Mouse (Mus musculus): ENCODE results near the gene Zfp82. TPM values are rescaled to one million over a fixed set of nuclear protein-coding genes. Genes with fewer than 3 reads are reported as not detected.

Gene Zfp82
- total and polyA plus RNA-seq, 2 experiments from 2014 or later = 6.4 TPM

GRCm38 (mm10) chr7:30099297-30099696 lies 26.6 kb upstream of the Zfp82 start:
- no peak for TF ChIP-seq CTCF (IDR thresholded peaks at IDR 0.05)
- 95% methylated on average over 13 of the region's 13 CpGs for WGBS
- Histone ChIP-seq H3K9ac (replicated peaks; ENCODE audit: low read length, poor library complexity, severe bottlenecking) (no peak overlapping the region), H3K27me3 (ENCODE audit: insufficient read depth, low read length) (no peaks in the 10 kb centered on the region), H3K27ac (ENCODE audit: low read depth, low read length) (no peak overlapping the region), H3K4me1 (ENCODE audit: insufficient read depth, low read length) (peaks cover 3% of the 10 kb centered on the region; the same call in 1 of the 2 replicates), H3K36me3 (ENCODE audit: insufficient read depth, low read length) (peaks cover 22% of the 10 kb centered on the region), H3K4me2 (ENCODE audit: low read depth, low read length, poor library complexity, severe bottlenecking) (no peak overlapping the region), H3K9me3 (ENCODE audit: low read length) (no peaks in the 10 kb centered on the region), H3K4me3 (ENCODE audit: low read depth, low read length) (no peak overlapping the region)
- no peak for ATAC-seq (ENCODE audit: low FRiP score)
- no peak for DNase-seq (ENCODE audit: low spot score)

- no peak for ATAC-seq (ENCODE audit: low FRiP score)
- peak overlapping the region; percentile 94; the same call in 1 of the 2 replicates for H3K27ac ChIP-seq (ENCODE audit: low read depth, low read length)
- WGBS = 2% methylated on average over 5 of the region's 5 CpGs
- TF ChIP-seq CTCF (IDR thresholded peaks at IDR 0.05) = no peak
- H3K9ac ChIP-seq (replicated peaks; ENCODE audit: low read length, poor library complexity, severe bottlenecking) = peak overlapping the region; percentile 90
- peaks cover 3% of the 10 kb centered on the region; the same call in 1 of the 2 replicates for H3K4me1 ChIP-seq (ENCODE audit: insufficient read depth, low read length)
- peak overlapping the region; percentile 68 for H3K4me2 ChIP-seq (ENCODE audit: low read depth, low read length, poor library complexity, severe bottlenecking)
- peak overlapping the region; percentile 62 for H3K4me3 ChIP-seq (ENCODE audit: low read depth, low read length)
- H3K36me3 ChIP-seq (ENCODE audit: insufficient read depth, low read length) = peaks cover 5% of the 10 kb centered on the region; the same call in 1 of the 2 replicates
- no peaks in the 10 kb centered on the region for H3K9me3 ChIP-seq (ENCODE audit: low read length)
- DNase-seq (ENCODE audit: low spot score) = peak; percentile 10
- no peaks in the 10 kb centered on the region for H3K27me3 ChIP-seq (ENCODE audit: insufficient read depth, low read length)
Measured at GRCm38 (mm10) chr7:30095551-30096125, 22.9 kb upstream of the Zfp82 start.

DNA sequence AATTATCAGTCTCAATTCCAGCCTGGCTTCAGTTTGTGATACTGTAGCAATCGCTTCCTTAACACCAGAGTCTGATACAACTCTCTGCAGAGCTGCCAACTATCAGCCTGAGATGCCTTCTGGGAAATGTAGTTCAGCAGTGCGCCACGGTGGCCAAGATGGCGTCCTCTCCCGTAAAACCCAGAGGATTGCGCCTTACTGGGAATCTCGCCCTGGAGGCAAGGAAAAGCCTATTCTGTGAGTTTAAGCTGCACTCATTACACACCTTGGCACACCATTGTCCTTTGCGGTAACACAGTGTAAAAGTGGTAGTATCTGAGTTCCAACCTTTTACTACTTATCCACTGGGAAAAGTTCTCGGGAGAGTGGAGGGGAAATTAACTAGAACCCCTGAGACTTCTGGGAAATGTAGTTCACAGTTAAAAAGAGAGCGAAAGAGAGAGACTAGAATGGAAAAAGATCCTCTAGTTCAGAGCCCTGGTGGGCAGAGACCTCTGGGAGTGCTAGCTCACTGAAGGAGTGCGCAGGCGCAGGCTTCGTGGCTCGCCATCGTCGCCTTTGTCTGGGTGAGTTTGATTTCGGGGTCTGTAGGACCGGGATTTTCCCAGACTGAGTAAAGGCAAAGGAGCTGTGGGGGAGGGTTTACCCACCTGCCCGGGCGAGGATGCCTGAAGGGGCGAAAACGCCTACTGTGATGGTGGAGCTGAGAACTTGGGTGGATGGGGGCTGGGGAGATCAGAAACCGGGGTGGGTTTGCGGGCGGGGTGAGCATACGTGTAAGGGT lies 22.1 kb upstream of the Zfp82 start, which contains the start of gene Zfp260:
Gene Zfp260, plus strand, starts transcription at position 132 of the 784 bp plus-strand sequence.
- DNase-seq (ENCODE audit: low spot score) (peak; percentile 98), ATAC-seq (ENCODE audit: low FRiP score) (peak; percentile 80)
- Histone ChIP-seq H3K27me3 (ENCODE audit: insufficient read depth, low read length) (no peaks in the 10 kb centered on the region), H3K4me2 (ENCODE audit: low read depth, low read length, poor library complexity, severe bottlenecking) (peak within 1 kb of the TSS; percentile 68), H3K27ac (ENCODE audit: low read depth, low read length) (peak within 1 kb of the TSS; percentile 94), H3K36me3 (ENCODE audit: insufficient read depth, low read length) (no peaks in the 10 kb centered on the region; the same call in 1 of the 2 replicates), H3K9me3 (ENCODE audit: low read length) (no peaks in the 10 kb centered on the region), H3K9ac (replicated peaks; ENCODE audit: low read length, poor library complexity, severe bottlenecking) (peak within 1 kb of the TSS; percentile 90), H3K4me3 (ENCODE audit: low read depth, low read length) (peak within 1 kb of the TSS; percentile 62), H3K4me1 (ENCODE audit: insufficient read depth, low read length) (peaks cover 3% of the 10 kb centered on the region; the same call in 1 of the 2 replicates)
- WGBS = under 1% methylated on average over 26 of the region's 26 CpGs
- TF ChIP-seq CTCF (IDR thresholded peaks at IDR 0.05) = peak; percentile 41

- Histone ChIP-seq H3K4me3 (ENCODE audit: low read depth, low read length) (peak overlapping the region; percentile 62; the same call in 1 of the 2 replicates), H3K36me3 (ENCODE audit: insufficient read depth, low read length) (no peaks in the 10 kb centered on the region; the same call in 1 of the 2 replicates), H3K27me3 (ENCODE audit: insufficient read depth, low read length) (no peaks in the 10 kb centered on the region), H3K9ac (replicated peaks; ENCODE audit: low read length, poor library complexity, severe bottlenecking) (no peak overlapping the region), H3K4me2 (ENCODE audit: low read depth, low read length, poor library complexity, severe bottlenecking) (peak overlapping the region; percentile 68), H3K27ac (ENCODE audit: low read depth, low read length) (0 out of 2 replicates have a peak overlapping the region, but pooled peaks have one; percentile 94), H3K4me1 (ENCODE audit: insufficient read depth, low read length) (peaks cover 6% of the 10 kb centered on the region; the same call in 1 of the 2 replicates), H3K9me3 (ENCODE audit: low read length) (no peaks in the 10 kb centered on the region)
- ATAC-seq (ENCODE audit: low FRiP score) = no peak
- 76% methylated on average over 6 of the region's 6 CpGs for WGBS
- no peak for DNase-seq (ENCODE audit: low spot score)
- no peak for TF ChIP-seq CTCF (IDR thresholded peaks at IDR 0.05)
Measured at GRCm38 (mm10) chr7:30093918-30094415, 21.3 kb upstream of the Zfp82 start.

DNA sequence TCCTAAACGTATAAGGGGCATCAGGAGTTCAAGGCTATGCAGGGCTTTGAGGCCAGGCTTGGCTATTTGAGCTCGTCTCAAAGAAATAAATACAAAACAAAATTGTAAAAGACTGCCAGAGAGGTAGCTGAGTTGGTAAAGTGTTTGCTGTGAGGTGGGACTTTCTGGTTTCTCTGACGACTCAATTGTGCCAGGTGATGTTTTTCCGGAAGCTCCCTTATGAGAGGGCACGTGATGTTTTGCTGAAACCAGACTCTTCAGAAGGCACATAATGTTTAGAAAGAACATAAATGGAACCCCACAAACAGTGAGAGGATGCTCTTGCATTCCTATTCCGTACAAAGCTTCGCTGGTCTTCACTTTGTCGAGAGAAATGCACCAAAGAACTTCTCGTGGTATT lies 20.0 kb upstream of the Zfp82 start:
- no peaks in the 10 kb centered on the region for H3K9me3 ChIP-seq (ENCODE audit: low read length)
- H3K36me3 ChIP-seq (ENCODE audit: insufficient read depth, low read length) = no peaks in the 10 kb centered on the region
- 84% methylated on average over 9 of the region's 9 CpGs for WGBS
- no peak overlapping the region for H3K27ac ChIP-seq (ENCODE audit: low read depth, low read length)
- ATAC-seq (ENCODE audit: low FRiP score) = no peak
- H3K27me3 ChIP-seq (ENCODE audit: insufficient read depth, low read length) = no peaks in the 10 kb centered on the region
- DNase-seq (ENCODE audit: low spot score) = no peak
- H3K4me2 ChIP-seq (ENCODE audit: low read depth, low read length, poor library complexity, severe bottlenecking) = no peak overlapping the region
- no peak for TF ChIP-seq CTCF (IDR thresholded peaks at IDR 0.05)
- no peak overlapping the region for H3K4me3 ChIP-seq (ENCODE audit: low read depth, low read length)
- H3K4me1 ChIP-seq (ENCODE audit: insufficient read depth, low read length) = peaks cover 11% of the 10 kb centered on the region; the same call in 1 of the 2 replicates
- H3K9ac ChIP-seq (replicated peaks; ENCODE audit: low read length, poor library complexity, severe bottlenecking) = no peak overlapping the region

Measured in midbrain, postnatal 0 days (tissue).